Mouse (Mus musculus) myocyte (in vitro differentiated cells): ENCODE measurements at regions not wholly inside any gene's neighbourhood (a gene's known extent, or its start where the extent isn't known, plus 50 kb on each side); places are given as distances from the start of the nearest gene placed in this dataset.

Experiments used
- H3K27me3 ChIP-seq: one replicate; pipeline ENCODE4 v1.6.1; 2011; ENCODE audit not compliant: control insufficient read depth, insufficient read depth, insufficient read length
- H3K36me3 ChIP-seq: one replicate; pipeline ENCODE4 v1.6.1; 2011; ENCODE audit not compliant: control insufficient read depth, insufficient read depth
- H3K4me2 ChIP-seq: one replicate; pipeline ENCODE4 v1.6.1; 2011; ENCODE audit warnings: low read depth, control low read depth
- H3K4me3 ChIP-seq: one replicate; pipeline ENCODE4 v1.5.1; 2011; ENCODE audit warnings: mild to moderate bottlenecking, control low read depth, moderate library complexity
- H3K79me2 ChIP-seq: one replicate; pipeline ENCODE4 v1.6.1; 2011; ENCODE audit not compliant: control insufficient read depth, insufficient read depth
- H3ac ChIP-seq: one replicate; pipeline ENCODE4 v1.6.1; 2011; ENCODE audit not compliant: control insufficient read depth, insufficient read length
- CEBPB ChIP-seq: IDR thresholded peaks from 2 replicates; pipeline ENCODE4 v1.6.1; 2011; ENCODE audit warnings: mild to moderate bottlenecking, moderate library complexity; ENCODE audit not compliant: poor library complexity, insufficient read depth, severe bottlenecking
- E2F4 ChIP-seq: IDR thresholded peaks from one replicate; pipeline ENCODE4 v1.6.1; 2011; ENCODE audit warnings: mild to moderate bottlenecking, control low read depth, moderate library complexity; ENCODE audit not compliant: insufficient read depth
- MAX ChIP-seq: IDR thresholded peaks from one replicate; pipeline ENCODE4 v1.6.1; 2011; ENCODE audit warnings: low read depth, mild to moderate bottlenecking, control low read depth
- MYOD1 ChIP-seq, 3 experiments: IDR thresholded peaks; one replicate each; pipeline ENCODE4 v1.6.1; 2011; ENCODE audit warnings: control low read depth in 2 of 3, low read depth in 2 of 3, mild to moderate bottlenecking in 2 of 3, moderate library complexity in 1 of 3; ENCODE audit not compliant: insufficient read length in 2 of 3, control insufficient read depth in 1 of 3
- MYOG ChIP-seq, 3 experiments: IDR thresholded peaks; one replicate each; pipeline ENCODE4 v1.6.1; 2011; ENCODE audit warnings: control low read depth in 2 of 3, low read depth in 2 of 3, mild to moderate bottlenecking in 2 of 3; ENCODE audit not compliant: insufficient read length in 2 of 3, control insufficient read depth in 1 of 3, insufficient read depth in 1 of 3
- POLR2A ChIP-seq: IDR thresholded peaks from one replicate; pipeline ENCODE4 v1.6.1; 2011; ENCODE audit warnings: low read depth, mild to moderate bottlenecking, control low read depth, moderate library complexity; ENCODE audit not compliant: insufficient read length
- POLR2AphosphoS2 ChIP-seq: IDR thresholded peaks from one replicate; pipeline ENCODE4 v1.6.1; 2011; ENCODE audit warnings: low read depth, control low read depth; ENCODE audit not compliant: insufficient read length
- REST ChIP-seq: IDR thresholded peaks from one replicate; pipeline ENCODE4 v1.6.1; 2011; ENCODE audit warnings: mild to moderate bottlenecking, control low read depth, moderate library complexity; ENCODE audit not compliant: insufficient read depth, insufficient read length
- SRF ChIP-seq: IDR thresholded peaks from one replicate; pipeline ENCODE4 v1.6.1; 2011; ENCODE audit warnings: low read depth; ENCODE audit not compliant: control insufficient read depth, insufficient read length
- TCF12 ChIP-seq: IDR thresholded peaks from one replicate; pipeline ENCODE4 v1.6.1; 2011; ENCODE audit warnings: mild to moderate bottlenecking, control low read depth; ENCODE audit not compliant: poor library complexity, insufficient read depth, severe bottlenecking
- TCF3 ChIP-seq: IDR thresholded peaks from one replicate; pipeline ENCODE4 v1.6.1; 2011; ENCODE audit warnings: low read depth, control low read depth; ENCODE audit not compliant: insufficient read length
- USF1 ChIP-seq: IDR thresholded peaks from one replicate; pipeline ENCODE4 v1.6.1; 2011; ENCODE audit warnings: low read depth, mild to moderate bottlenecking, control low read depth, moderate library complexity

- Histone ChIP-seq H3K36me3 (no peaks in the 10 kb centered on the region), H3ac (no peak overlapping the region), H3K79me2 (no peaks in the 10 kb centered on the region), H3K4me2 (no peak overlapping the region), H3K27me3 (no peaks in the 10 kb centered on the region), H3K4me3 (no peak overlapping the region)
- TF ChIP-seq MAX, result no peak
- no peak for TF ChIP-seq TCF3
- no peak for TF ChIP-seq POLR2AphosphoS2
- no peak for TF ChIP-seq E2F4
- TF ChIP-seq TCF12, result no peak
- TF ChIP-seq CEBPB, result no peak
- no peak for TF ChIP-seq USF1
- no peak for TF ChIP-seq SRF
- TF ChIP-seq REST, result no peak
- TF ChIP-seq MYOD1 (IDR thresholded peaks at IDR 0.05; ENCODE audit: control insufficient read depth in 1 of 3, insufficient read length in 2 of 3, low read depth in 2 of 3), result no peak
- TF ChIP-seq POLR2A, result no peak
- no peak for TF ChIP-seq MYOG (IDR thresholded peaks at IDR 0.05; ENCODE audit: control insufficient read depth in 1 of 3, insufficient read depth in 1 of 3, insufficient read length in 2 of 3, low read depth in 2 of 3)
These were observed 247.3 kb downstream of the Irx2 start for GRCm38 (mm10) chr13:72875921-72876320.

GRCm38 (mm10) chr13:72894982-72895381 is 266.4 kb downstream of the Irx2 start:
- Histone ChIP-seq H3K27me3 (no peaks in the 10 kb centered on the region), H3K4me3 (no peak overlapping the region), H3ac (no peak overlapping the region), H3K4me2 (no peak overlapping the region), H3K79me2 (no peaks in the 10 kb centered on the region), H3K36me3 (no peaks in the 10 kb centered on the region)
- TF ChIP-seq SRF, result no peak
- no peak for TF ChIP-seq TCF12
- no peak for TF ChIP-seq MYOG (IDR thresholded peaks at IDR 0.05; ENCODE audit: control insufficient read depth in 1 of 3, insufficient read depth in 1 of 3, insufficient read length in 2 of 3, low read depth in 2 of 3)
- no peak for TF ChIP-seq CEBPB
- no peak for TF ChIP-seq USF1
- TF ChIP-seq TCF3, result no peak
- TF ChIP-seq REST, result no peak
- no peak for TF ChIP-seq E2F4
- no peak for TF ChIP-seq MAX

GRCm38 (mm10) chr13:72902576-72902975 is 274.0 kb downstream of the Irx2 start:
- Histone ChIP-seq H3K4me3 (no peak overlapping the region), H3ac (no peak overlapping the region), H3K79me2 (no peaks in the 10 kb centered on the region), H3K27me3 (no peaks in the 10 kb centered on the region), H3K4me2 (no peak overlapping the region), H3K36me3 (no peaks in the 10 kb centered on the region)
- TF ChIP-seq REST (peak; percentile 84), POLR2AphosphoS2 (no peak)

- Histone ChIP-seq H3K79me2 (no peaks in the 10 kb centered on the region), H3K36me3 (no peaks in the 10 kb centered on the region), H3ac (no peak overlapping the region), H3K4me3 (no peak overlapping the region), H3K4me2 (no peak overlapping the region), H3K27me3 (no peaks in the 10 kb centered on the region)
- TF ChIP-seq POLR2AphosphoS2 (no peak), REST (peak; percentile 14), SRF (no peak), CEBPB (no peak), POLR2A (no peak), MYOG (IDR thresholded peaks at IDR 0.05; ENCODE audit: control insufficient read depth in 1 of 3, insufficient read depth in 1 of 3, insufficient read length in 2 of 3, low read depth in 2 of 3) (no peak), MAX (no peak)
These were observed 290.3 kb downstream of the Irx2 start for GRCm38 (mm10) chr13:72918895-72919294.

DNA sequence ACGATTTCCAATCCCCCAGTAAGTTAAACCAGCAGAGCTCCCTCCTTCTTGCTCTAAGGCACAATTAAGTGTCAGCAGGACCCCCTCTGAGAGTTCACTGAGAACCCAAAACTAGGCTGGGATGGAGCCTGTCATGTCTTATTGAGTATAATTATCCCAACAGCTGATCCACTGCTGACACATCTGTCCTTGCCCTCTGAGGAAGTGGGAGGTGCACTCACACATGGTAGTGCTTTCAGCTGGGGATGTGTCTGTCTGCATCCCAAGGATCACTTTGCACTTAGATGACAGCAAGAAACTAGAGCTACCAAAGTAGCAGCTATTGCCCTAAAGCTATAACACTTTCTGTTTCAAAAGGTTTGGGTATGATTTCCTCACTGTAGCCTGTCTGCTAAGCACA is 291.7 kb downstream of the Irx2 start:
- Histone ChIP-seq H3ac (no peak overlapping the region), H3K27me3 (no peaks in the 10 kb centered on the region), H3K36me3 (no peaks in the 10 kb centered on the region), H3K79me2 (no peaks in the 10 kb centered on the region), H3K4me2 (no peak overlapping the region), H3K4me3 (no peak overlapping the region)
- TF ChIP-seq TCF3, result no peak

- Histone ChIP-seq H3K79me2 (no peaks in the 10 kb centered on the region), H3ac (no peak overlapping the region), H3K4me2 (no peak overlapping the region), H3K4me3 (no peak overlapping the region), H3K36me3 (no peaks in the 10 kb centered on the region), H3K27me3 (no peaks in the 10 kb centered on the region)
- TF ChIP-seq TCF3 (no peak), MYOG (IDR thresholded peaks at IDR 0.05; ENCODE audit: control insufficient read depth in 1 of 3, insufficient read depth in 1 of 3, insufficient read length in 2 of 3, low read depth in 2 of 3) (no peak), USF1 (no peak), MYOD1 (IDR thresholded peaks at IDR 0.05; ENCODE audit: control insufficient read depth in 1 of 3, insufficient read length in 2 of 3, low read depth in 2 of 3) (no peak), REST (no peak), E2F4 (no peak), SRF (no peak), MAX (no peak), TCF12 (no peak), POLR2AphosphoS2 (no peak), CEBPB (no peak), POLR2A (no peak)
These were observed 296.0 kb downstream of the Irx2 start for GRCm38 (mm10) chr13:72924560-72925135.
